Mouse (Mus musculus) CH12.LX (cell line): ENCODE results near the gene Spata1. TPM values are rescaled to one million over a fixed set of nuclear protein-coding genes. Genes with fewer than 3 reads are reported as not detected.

Source experiments
- DNase-seq: peaks from one replicate; pipeline ENCODE4 v3.0.0-alpha.2; 2013; ENCODE audit errors: extremely low read depth
- H3K27ac ChIP-seq: 2 replicates; pipeline ENCODE4 v1.5.1; 2012; ENCODE audit warnings: low read depth, mild to moderate bottlenecking, control low read depth, moderate library complexity; ENCODE audit not compliant: insufficient read depth
- H3K27me3 ChIP-seq: replicated peaks from 2 replicates; pipeline ENCODE3; 2012; ENCODE audit warnings: inconsistent platforms
- H3K36me3 ChIP-seq, 2 experiments: replicated peaks in 1 of 2; 2 replicates each; pipeline versions ENCODE3 to v1.6.1; 2012; ENCODE audit warnings: inconsistent platforms in 1 of 2, low read length in 1 of 2, mild to moderate bottlenecking in 1 of 2, mixed read lengths in 1 of 2, moderate library complexity in 1 of 2; ENCODE audit not compliant: control insufficient read depth in 1 of 2, insufficient read depth in 1 of 2
- H3K4me1 ChIP-seq, 2 experiments: 2 replicates each; pipeline ENCODE4 v1.6.1; 2012; ENCODE audit warnings: inconsistent platforms in 1 of 2, moderate library complexity in 1 of 2; ENCODE audit not compliant: insufficient read depth in 2 of 2, control insufficient read depth in 1 of 2
- H3K4me2 ChIP-seq: 2 replicates; pipeline ENCODE4 v1.6.1; 2012; ENCODE audit warnings: low read depth, mild to moderate bottlenecking, control low read depth; ENCODE audit not compliant: poor library complexity, insufficient read depth, severe bottlenecking
- H3K4me3 ChIP-seq, 3 experiments: fragments of 150-350 bp in 1 of 3; sonication (generic) in 1 of 3; replicated peaks in 1 of 3; 2 replicates each; pipeline versions ENCODE3 to v1.5.1; 2011 to 2012; ENCODE audit warnings: low read depth in 2 of 3, low read length in 2 of 3, mild to moderate bottlenecking in 2 of 3, moderate library complexity in 2 of 3, control low read depth in 1 of 3, improper control_type of control experiment in 1 of 3, inconsistent platforms in 1 of 3, mixed read lengths in 1 of 3; ENCODE audit not compliant: poor library complexity in 1 of 3
- H3K79me2 ChIP-seq: replicated peaks from 2 replicates; pipeline ENCODE4 v1.6.1; 2012; ENCODE audit warnings: mild to moderate bottlenecking, moderate library complexity; ENCODE audit not compliant: control insufficient read depth, poor library complexity, insufficient read depth, severe bottlenecking; ENCODE audit errors: extremely low read depth
- H3K9ac ChIP-seq: 2 replicates; pipeline ENCODE4 v1.6.1; 2012; ENCODE audit warnings: low read depth, mild to moderate bottlenecking, control low read depth, moderate library complexity; ENCODE audit not compliant: insufficient read depth
- H3K9me3 ChIP-seq: replicated peaks from 2 replicates; pipeline ENCODE3; 2012; ENCODE audit warnings: low read length, inconsistent platforms, mixed read lengths
- BHLHE40 ChIP-seq: IDR thresholded peaks from 2 replicates; pipeline ENCODE4 v1.6.1; 2011; ENCODE audit warnings: mild to moderate bottlenecking, low read depth, low read length, improper control_type of control experiment
- CHD1 ChIP-seq: IDR thresholded peaks from 2 replicates; pipeline ENCODE4 v1.6.1; 2012; ENCODE audit warnings: low read depth, low read length, improper control_type of control experiment, inconsistent platforms
- CHD2 ChIP-seq: IDR thresholded peaks from 2 replicates; pipeline ENCODE4 v1.6.1; 2011; ENCODE audit warnings: low read length, improper control_type of control experiment
- CTCF ChIP-seq, 2 experiments: IDR thresholded peaks in 1 of 2; conservative IDR thresholded peaks in 1 of 2; 2 replicates each; pipeline ENCODE4 v1.5.1; 2011 to 2012; ENCODE audit warnings: low read depth in 2 of 2, low read length in 2 of 2, improper control_type of control experiment in 1 of 2, inconsistent platforms in 1 of 2, mild to moderate bottlenecking in 1 of 2, moderate library complexity in 1 of 2
- ELF1 ChIP-seq: IDR thresholded peaks from 2 replicates; pipeline ENCODE4 v1.6.1; 2014; ENCODE audit warnings: low read depth, mild to moderate bottlenecking, inconsistent platforms, low read length, improper control_type of control experiment
- EP300 ChIP-seq: IDR thresholded peaks from 2 replicates; pipeline ENCODE4 v1.6.1; 2011; ENCODE audit warnings: low read length, improper control_type of control experiment
- GABPA ChIP-seq: IDR thresholded peaks from 2 replicates; pipeline ENCODE4 v1.6.1; 2012; ENCODE audit warnings: low read depth, low read length, improper control_type of control experiment, inconsistent platforms; ENCODE audit not compliant: insufficient replicate concordance
- HCFC1 ChIP-seq: IDR thresholded peaks from 2 replicates; pipeline ENCODE4 v1.6.1; 2012; ENCODE audit warnings: low read depth, mild to moderate bottlenecking, inconsistent platforms, low read length, improper control_type of control experiment
- IRF4 ChIP-seq: IDR thresholded peaks from 2 replicates; pipeline ENCODE4 v1.6.1; 2014; ENCODE audit warnings: low read depth, mild to moderate bottlenecking, inconsistent platforms, low read length, improper control_type of control experiment
- JUN ChIP-seq: IDR thresholded peaks from 2 replicates; pipeline ENCODE4 v1.6.1; 2011; ENCODE audit warnings: low read depth, mild to moderate bottlenecking, low read length, improper control_type of control experiment, moderate library complexity; ENCODE audit not compliant: insufficient read depth
- KAT2A ChIP-seq: IDR thresholded peaks from 2 replicates; pipeline ENCODE4 v1.6.1; 2012; ENCODE audit warnings: low read length, improper control_type of control experiment, inconsistent platforms; ENCODE audit not compliant: insufficient replicate concordance
- MAFK ChIP-seq: IDR thresholded peaks from 2 replicates; pipeline ENCODE4 v1.6.1; 2011; ENCODE audit warnings: low read length, improper control_type of control experiment; ENCODE audit not compliant: insufficient replicate concordance
- MAX ChIP-seq: IDR thresholded peaks from 2 replicates; pipeline ENCODE4 v1.6.1; 2011; ENCODE audit warnings: low read length, improper control_type of control experiment
- MAZ ChIP-seq: IDR thresholded peaks from 2 replicates; pipeline ENCODE4 v1.6.1; 2012; ENCODE audit warnings: low read depth, mild to moderate bottlenecking, inconsistent platforms, low read length, improper control_type of control experiment, moderate library complexity
- MEF2A ChIP-seq: IDR thresholded peaks from 2 replicates; pipeline ENCODE4 v1.6.1; 2014; ENCODE audit warnings: low read depth, mild to moderate bottlenecking, inconsistent platforms, low read length, improper control_type of control experiment, borderline replicate concordance
- MXI1 ChIP-seq: IDR thresholded peaks from 2 replicates; pipeline ENCODE4 v1.6.1; 2011; ENCODE audit warnings: mild to moderate bottlenecking, low read depth, low read length, improper control_type of control experiment
- MYC ChIP-seq: IDR thresholded peaks from 2 replicates; pipeline ENCODE4 v1.6.1; 2011; ENCODE audit warnings: low read depth, mild to moderate bottlenecking, improper control_type of control experiment, low read length
- NELFE ChIP-seq: IDR thresholded peaks from 2 replicates; pipeline ENCODE4 v1.6.1; 2011; ENCODE audit warnings: low read depth, low read length, improper control_type of control experiment
- NRF1 ChIP-seq: IDR thresholded peaks from 2 replicates; pipeline ENCODE4 v1.6.1; 2014; ENCODE audit warnings: low read depth, mild to moderate bottlenecking, inconsistent platforms, low read length, improper control_type of control experiment, moderate library complexity
- PAX5 ChIP-seq: IDR thresholded peaks from 2 replicates; pipeline ENCODE4 v1.6.1; 2012; ENCODE audit warnings: low read length, inconsistent platforms, mixed read lengths
- POLR2A ChIP-seq: IDR thresholded peaks from 2 replicates; pipeline ENCODE4 v1.6.1; 2011; ENCODE audit warnings: low read depth, mild to moderate bottlenecking, improper control_type of control experiment, low read length
- POLR2AphosphoS2 ChIP-seq: IDR thresholded peaks from 2 replicates; pipeline ENCODE4 v1.6.1; 2011; ENCODE audit warnings: low read depth, low read length, improper control_type of control experiment
- RCOR1 ChIP-seq: conservative IDR thresholded peaks from 2 replicates; pipeline ENCODE4 v1.6.1; 2012; ENCODE audit warnings: low read depth, mild to moderate bottlenecking, inconsistent platforms, low read length, improper control_type of control experiment
- SIN3A ChIP-seq: IDR thresholded peaks from 2 replicates; pipeline ENCODE4 v1.6.1; 2012; ENCODE audit warnings: low read length, improper control_type of control experiment, inconsistent platforms
- TBP ChIP-seq: conservative IDR thresholded peaks from 2 replicates; pipeline ENCODE4 v1.6.1; 2011; ENCODE audit warnings: low read depth, low read length, improper control_type of control experiment
- TCF12 ChIP-seq: IDR thresholded peaks from 2 replicates; pipeline ENCODE4 v1.6.1; 2014; ENCODE audit warnings: low read depth, mild to moderate bottlenecking, inconsistent platforms, low read length, improper control_type of control experiment
- UBTF ChIP-seq: IDR thresholded peaks from 2 replicates; pipeline ENCODE4 v1.6.1; 2012; ENCODE audit warnings: low read depth, mild to moderate bottlenecking, inconsistent platforms, low read length, improper control_type of control experiment, moderate library complexity
- USF2 ChIP-seq: conservative IDR thresholded peaks from 2 replicates; pipeline ENCODE4 v1.6.1; 2011; ENCODE audit warnings: low read depth, low read length, improper control_type of control experiment
- ZC3H11A ChIP-seq: IDR thresholded peaks from 2 replicates; pipeline ENCODE4 v1.6.1; 2012; ENCODE audit warnings: low read depth, mild to moderate bottlenecking, inconsistent platforms, low read length, improper control_type of control experiment
- ZKSCAN1 ChIP-seq: IDR thresholded peaks from 2 replicates; pipeline ENCODE4 v1.6.1; 2012; ENCODE audit warnings: low read depth, inconsistent platforms, low read length, improper control_type of control experiment, borderline replicate concordance
- ZMIZ1 ChIP-seq: IDR thresholded peaks from 2 replicates; pipeline ENCODE4 v1.6.1; 2012; ENCODE audit warnings: low read depth, mild to moderate bottlenecking, inconsistent platforms, low read length, improper control_type of control experiment
- ZNF384 ChIP-seq: IDR thresholded peaks from 2 replicates; pipeline ENCODE4 v1.6.1; 2012; ENCODE audit warnings: low read depth, low read length, improper control_type of control experiment, inconsistent platforms
- dilution Hi-C: fragments of 300-500 bp; cut with MboI; formaldehyde crosslinking; loops from 2 replicates; pipeline ENCODE4 v1.14.3; 2020; ENCODE audit warnings: low sequenced_read_pairs; ENCODE audit not compliant: extremely low pct_unique_long_range_greater_than_20kb, extremely low pct_ligation_motif_present
- in situ Hi-C: fragments of 300-500 bp; cut with MboI; formaldehyde crosslinking; loops from 3 replicates; pipeline ENCODE4 v1.14.3; 2019; ENCODE audit warnings: low sequenced_read_pairs, low pct_ligation_motif_present, low pct_unique_long_range_greater_than_20kb, mixed read lengths
- polyA plus RNA-seq: library from polyadenylated mRNA; unstranded; fragments of >175 nt; gene quantifications from 2 replicates; pipeline ENCODE4 v1.2.1, GENCODE M21; 2012; ENCODE audit warnings: low read depth; ENCODE audit not compliant: insufficient read length
- total RNA-seq, 2 experiments: library from RNA; depleted of rRNA; stranded (reverse); fragments of 300-350 nt in 1 of 2; fragments of >200 nt in 1 of 2; gene quantifications; 2 replicates each; pipeline ENCODE4 v1.2.3; 2012 to 2014

Spata1 gene
- total RNA-seq (2012; rRNA removed) (1.3 and 2.0 TPM in 2 replicates), total RNA-seq (2014; rRNA removed) (1.4 and 1.8 TPM in 2 replicates), polyA plus RNA-seq (2.6 and 2.9 TPM in 2 replicates)

GRCm38 (mm10) chr3:146499431-146500002 is at the start of gene Spata1, which contains the start of gene Gng5:
Gene Spata1 (minus strand): TSS chr3:146499753.
Gene Gng5 (plus strand): TSS chr3:146499807.
- TF ChIP-seq JUN (no peak), ZNF384 (no peak), NELFE (peak; percentile 88), TBP (no peak), MAX (peak; percentile 55), ZC3H11A (no peak), HCFC1 (peak; percentile 26), POLR2A (peak; percentile 91), CHD1 (no peak; the same call in 1 of the 2 replicates), UBTF (peak; percentile 92; the same call in 1 of the 2 replicates), GABPA (no peak), TCF12 (peak; percentile 70; the same call in 1 of the 2 replicates), ELF1 (peak; percentile 87), SIN3A (peak; percentile 93), MXI1 (no peak; the same call in 1 of the 2 replicates), MYC (0 out of 2 replicates have a peak, but pooled peaks have one; percentile 41), KAT2A (0 out of 2 replicates have a peak, but pooled peaks have one; percentile 46), MEF2A (peak; percentile 83), CTCF (conservative IDR thresholded peaks at IDR 0.05 in 1 of 2, IDR thresholded peaks at IDR 0.05 in 1 of 2; ENCODE audit: low read depth in 2 of 2, low read length in 2 of 2) (no peak), ZMIZ1 (peak; percentile 96), MAZ (peak; percentile 41), PAX5 (no peak), EP300 (no peak), USF2 (no peak), IRF4 (peak; percentile 47), CHD2 (peak; percentile 86), BHLHE40 (peak; percentile 21; the same call in 1 of the 2 replicates), POLR2AphosphoS2 (0 out of 2 replicates have a peak, but pooled peaks have one; percentile 64), MAFK (no peak), ZKSCAN1 (no peak), NRF1 (peak; percentile 88), RCOR1 (peak; percentile 82; the same call in 1 of the 2 replicates)
- in situ Hi-C loops (loop anchor here (10.0 kb wide), 1 partner anchor 155 kb away; no protein-coding TSS in a partner anchor), dilution Hi-C loops (no loop called here)
- Histone ChIP-seq H3K27ac (peak within 1 kb of the TSS; percentile 71), H3K36me3 (peaks cover 16 to 32% of the 10 kb centered on the region in 2 experiments), H3K4me3 (peak within 1 kb of the TSS; percentile 76 to 95 (median 81)), H3K79me2 (peaks cover 40% of the 10 kb centered on the region), H3K9ac (peak within 1 kb of the TSS; percentile 97), H3K4me2 (peak within 1 kb of the TSS; percentile 76), H3K27me3 (no peaks in the 10 kb centered on the region), H3K9me3 (no peaks in the 10 kb centered on the region), H3K4me1 (peaks cover 8 to 51% of the 10 kb centered on the region in 2 experiments; a peak in 3 of 4 replicates)
- DNase-seq = peak; percentile 91
